Comparison of ENCODE assay signal across 26 mouse cellular contexts in genomic region chr3:143985349-143986199, GRCm38 (mm10).
DNase-seq lines count a peak whose midpoint lies in the region; ATAC-seq and TF ChIP-seq lines count a peak whose summit lies in the region.
"Had no signal": no experiment of that assay in that cellular context is flagged by ENCODE, and none has a peak within 500 bp of the region (broad histone marks: within the 10 kb centered on the region; RNA-seq: fewer than 3 reads in every experiment).

No protein-coding gene starts in this region.

- no peak for TF ChIP-seq POLR2A in kidney, adult 2 months (IDR thresholded peaks at IDR 0.05; ENCODE audit: low read depth, low read length)
- TF ChIP-seq POLR2A in CH12.LX (IDR thresholded peaks at IDR 0.05; ENCODE audit: low read depth, low read length) = no peak
- TF ChIP-seq POLR2A in brain, embryonic 14.5 days (IDR thresholded peaks at IDR 0.05; ENCODE audit: borderline replicate concordance, extremely low read depth, insufficient read depth, insufficient read length, poor library complexity, severe bottlenecking) = no peak

- H3K4me3 ChIP-seq in kidney, adult 2 months (ENCODE audit: insufficient read depth, low read depth, low read length) = no peak overlapping the region
- H3K4me3 ChIP-seq in CH12.LX (replicated peaks in 1 of 3; ENCODE audit: low read depth in 2 of 3, low read length in 2 of 3, poor library complexity in 1 of 3) = no peak overlapping the region
- no peak overlapping the region for H3K4me3 ChIP-seq in forebrain, embryonic 14.5 days (ENCODE audit: low read depth, low read length)
- H3K4me3 ChIP-seq in heart, embryonic 12.5 days = no peak overlapping the region
- H3K4me3 ChIP-seq: embryonic facial prominence, embryonic 13.5 days; gastrocnemius, adult 2 months; heart, embryonic 15.5 days; left cerebral cortex, adult 2 months; megakaryocyte, embryonic 14.5 days had no signal

- H3K4me2 ChIP-seq in CH12.LX (ENCODE audit: insufficient read depth, low read depth, poor library complexity, severe bottlenecking) = peak overlapping the region; percentile 30; the same call in 1 of the 2 replicates
- no peak overlapping the region for H3K4me2 ChIP-seq in forebrain, embryonic 14.5 days (ENCODE audit: low read length)
- H3K4me2 ChIP-seq in heart, embryonic 12.5 days = no peak overlapping the region
- H3K4me2 ChIP-seq: embryonic facial prominence, embryonic 13.5 days; heart, embryonic 15.5 days had no signal

- peak; percentile 59 for DNase-seq in kidney, adult 2 months
- DNase-seq in kidney, postnatal 4 days = no peak
- DNase-seq in CH12.LX (ENCODE audit: extremely low read depth) = peak; percentile 66
- peak; percentile 92 for DNase-seq in brain, embryonic 14.5 days (ENCODE audit: low read depth)
- peak; percentile 85 for DNase-seq in forebrain, embryonic 14.5 days (ENCODE audit: low spot score)
- no peak for DNase-seq in ovary, postnatal 10 days (ENCODE audit: low spot score)
- no peak for DNase-seq in B cell, adult 2 months
- DNase-seq: adrenal gland, postnatal 14 days; cerebellum, adult 11 months; cerebellum, postnatal 36 days; gastrocnemius, adult 2 months; heart, adult 11 months; heart, postnatal 4 days; kidney, postnatal 14 days; left cerebral cortex, postnatal 4 days; liver; lung, postnatal 14 days; right cerebral cortex, adult 18-20 months had no signal

- in situ Hi-C loops in CH12.LX (cut with MboI; ENCODE audit: low pct_ligation_motif_present, low pct_unique_long_range_greater_than_20kb, low sequenced_read_pairs) = no loop called here

- no peaks in the 10 kb centered on the region for H3K79me2 ChIP-seq in CH12.LX (replicated peaks; ENCODE audit: control insufficient read depth, extremely low read depth, insufficient read depth, poor library complexity, severe bottlenecking)

- TF ChIP-seq CTCF in kidney, adult 2 months (conservative IDR thresholded peaks at IDR 0.05; ENCODE audit: insufficient read depth, insufficient read length, low read depth, low read length) = no peak
- TF ChIP-seq CTCF in CH12.LX (conservative IDR thresholded peaks at IDR 0.05 in 1 of 2, IDR thresholded peaks at IDR 0.05 in 1 of 2; ENCODE audit: low read depth in 2 of 2, low read length in 2 of 2) = no peak
- no peak for TF ChIP-seq CTCF in brain, embryonic 14.5 days (IDR thresholded peaks at IDR 0.05; ENCODE audit: borderline replicate concordance, extremely low read depth, insufficient read depth, insufficient read length)

- H3K9me3 ChIP-seq in CH12.LX (replicated peaks; ENCODE audit: low read length) = peaks cover 4% of the 10 kb centered on the region
- H3K9me3 ChIP-seq in forebrain, embryonic 14.5 days (replicated peaks; ENCODE audit: control insufficient read depth, low read length) = no peaks in the 10 kb centered on the region
- H3K9me3 ChIP-seq in heart, embryonic 12.5 days (replicated peaks) = no peaks in the 10 kb centered on the region; the same call in 1 of the 2 replicates
- H3K9me3 ChIP-seq: embryonic facial prominence, embryonic 13.5 days; heart, embryonic 15.5 days had no signal

- H3K4me1 ChIP-seq in kidney, adult 2 months (ENCODE audit: control insufficient read depth, insufficient read depth, low read length) = peaks cover 2% of the 10 kb centered on the region; the same call in 1 of the 2 replicates
- H3K4me1 ChIP-seq in CH12.LX (ENCODE audit: control insufficient read depth in 1 of 2, insufficient read depth in 2 of 2) = peaks cover 16 to 43% of the 10 kb centered on the region in 2 experiments
- peaks cover 13% of the 10 kb centered on the region for H3K4me1 ChIP-seq in forebrain, embryonic 14.5 days (ENCODE audit: control insufficient read depth, insufficient read depth, low read length)
- H3K4me1 ChIP-seq in heart, embryonic 12.5 days (replicated peaks) = peaks cover 6% of the 10 kb centered on the region; the same call in 1 of the 2 replicates
- H3K4me1 ChIP-seq: heart, embryonic 15.5 days; megakaryocyte, embryonic 14.5 days had no signal

- H3K27ac ChIP-seq in kidney, adult 2 months (ENCODE audit: insufficient read depth, low read depth, low read length) = no peak overlapping the region
- H3K27ac ChIP-seq in CH12.LX (ENCODE audit: insufficient read depth, low read depth) = no peak overlapping the region
- no peak overlapping the region for H3K27ac ChIP-seq in forebrain, embryonic 14.5 days (ENCODE audit: low read depth, low read length)
- H3K27ac ChIP-seq in heart, embryonic 12.5 days (ENCODE audit: poor library complexity, severe bottlenecking) = no peak overlapping the region
- H3K27ac ChIP-seq: embryonic facial prominence, embryonic 13.5 days; gastrocnemius, adult 2 months; heart, embryonic 15.5 days; left cerebral cortex, adult 2 months; stomach, postnatal 0 days had no signal

- H3K27me3 ChIP-seq in kidney, adult 2 months (replicated peaks; ENCODE audit: control insufficient read depth, insufficient read depth, low read length) = no peaks in the 10 kb centered on the region
- H3K27me3 ChIP-seq in CH12.LX (replicated peaks) = no peaks in the 10 kb centered on the region
- H3K27me3 ChIP-seq in forebrain, embryonic 14.5 days (replicated peaks; ENCODE audit: control insufficient read depth, insufficient read depth, low read length) = no peaks in the 10 kb centered on the region
- no peaks in the 10 kb centered on the region for H3K27me3 ChIP-seq in heart, embryonic 12.5 days (replicated peaks)
- H3K27me3 ChIP-seq: embryonic facial prominence, embryonic 13.5 days; heart, embryonic 15.5 days; megakaryocyte, embryonic 14.5 days had no signal

- dilution Hi-C loops in CH12.LX (cut with MboI; ENCODE audit: extremely low pct_ligation_motif_present, extremely low pct_unique_long_range_greater_than_20kb, low sequenced_read_pairs) = no loop called here

- WGBS in kidney, adult 2 months = 56% methylated on average over 6 of the region's 6 CpGs
- whole genome bisulfite sequencing in forebrain, embryonic 14.5 days = 6% methylated on average over 6 of the region's 6 CpGs
- 79% methylated on average over 6 of the region's 6 CpGs for WGBS in heart, embryonic 12.5 days

- TF ChIP-seq RAD21 in CH12.LX (IDR thresholded peaks at IDR 0.05; ENCODE audit: low read depth, low read length) = no peak

- no peak; the same call in 1 of the 2 replicates for TF ChIP-seq EP300 in CH12.LX (IDR thresholded peaks at IDR 0.05; ENCODE audit: low read length)

- H3K36me3 ChIP-seq in kidney, adult 2 months (ENCODE audit: control insufficient read depth, insufficient read depth, low read length) = no peaks in the 10 kb centered on the region
- H3K36me3 ChIP-seq in CH12.LX (replicated peaks in 1 of 2; ENCODE audit: control insufficient read depth in 1 of 2, insufficient read depth in 1 of 2, low read length in 1 of 2) = no peaks in the 10 kb centered on the region
- H3K36me3 ChIP-seq in forebrain, embryonic 14.5 days (ENCODE audit: control insufficient read depth, insufficient read depth, low read length) = no peaks in the 10 kb centered on the region
- no peaks in the 10 kb centered on the region for H3K36me3 ChIP-seq in heart, embryonic 12.5 days
- H3K36me3 ChIP-seq: embryonic facial prominence, embryonic 13.5 days; G1E; heart, embryonic 15.5 days had no signal

- H3K9ac ChIP-seq in CH12.LX (ENCODE audit: insufficient read depth, low read depth) = no peak overlapping the region
- no peak overlapping the region for H3K9ac ChIP-seq in forebrain, embryonic 14.5 days (ENCODE audit: low read length)
- H3K9ac ChIP-seq in heart, embryonic 12.5 days = no peak overlapping the region
- H3K9ac ChIP-seq: embryonic facial prominence, embryonic 13.5 days; heart, embryonic 15.5 days had no signal

- ATAC-seq in forebrain, embryonic 14.5 days = peak; percentile 85
- ATAC-seq in heart, embryonic 12.5 days (ENCODE audit: insufficient number of reproducible peaks, low FRiP score) = no peak
- ATAC-seq: CD4-positive, CD25-positive, alpha-beta regulatory T cell, adult 4 months had no signal

TF ChIP-seq in CH12.LX, 34 proteins besides CTCF, POLR2A, EP300 and RAD21:
- TF ChIP-seq GABPA (IDR thresholded peaks at IDR 0.05; ENCODE audit: insufficient replicate concordance, low read depth, low read length) (no peak), MAX (IDR thresholded peaks at IDR 0.05; ENCODE audit: low read length) (no peak; the same call in 1 of the 2 replicates), IRF4 (IDR thresholded peaks at IDR 0.05; ENCODE audit: low read depth, low read length) (peak; percentile 70; the same call in 1 of the 2 replicates), TCF12 (IDR thresholded peaks at IDR 0.05; ENCODE audit: low read depth, low read length) (peak; percentile 79; the same call in 1 of the 2 replicates)

Comparison
In these comparisons a context has a peak if more than half of its experiments do, and no peak if none do; other contexts are left out.
1. DNase-seq: peak in kidney, adult 2 months (single experiment), CH12.LX (single experiment), brain, embryonic 14.5 days (single experiment) and forebrain, embryonic 14.5 days (single experiment); none in kidney, postnatal 4 days (0 of 2), ovary, postnatal 10 days (single experiment) and B cell, adult 2 months (0 of 2).